Mouse (Mus musculus) thymus, adult 2 months (tissue): Measurements from ENCODE around the gene Slc25a31. TPM values are rescaled to one million over a fixed set of nuclear protein-coding genes. Genes with fewer than 3 reads are reported as not detected.

ENCODE experiments used
- DNase-seq: peaks from one replicate; pipeline ENCODE4 v3.0.0; 2021
- H3K27ac ChIP-seq: fragments of 200-500 bp; 2 replicates; pipeline ENCODE4 v1.5.1; 2012; ENCODE audit warnings: low read length, control low read depth; ENCODE audit not compliant: control insufficient read depth, insufficient read depth
- H3K27me3 ChIP-seq: fragments of 200-500 bp; 2 replicates; pipeline ENCODE4 v1.6.1; 2012; ENCODE audit warnings: mild to moderate bottlenecking, low read length, moderate library complexity, mixed read lengths; ENCODE audit not compliant: control insufficient read depth, insufficient read depth
- H3K36me3 ChIP-seq: fragments of 200-500 bp; 2 replicates; pipeline ENCODE4 v1.6.1; 2012; ENCODE audit warnings: mild to moderate bottlenecking, low read length, moderate library complexity; ENCODE audit not compliant: control insufficient read depth, insufficient read depth
- H3K4me1 ChIP-seq: fragments of 200-500 bp; replicated peaks from 2 replicates; pipeline ENCODE4 v1.6.1; 2012; ENCODE audit warnings: low read length; ENCODE audit not compliant: control insufficient read depth, insufficient read depth
- H3K4me3 ChIP-seq: fragments of 200-500 bp; 2 replicates; pipeline ENCODE4 v1.5.1; 2012; ENCODE audit warnings: mild to moderate bottlenecking, low read length, control low read depth, moderate library complexity; ENCODE audit not compliant: control insufficient read depth, insufficient read depth
- CTCF ChIP-seq: fragments of 200-500 bp; IDR thresholded peaks from 2 replicates; pipeline ENCODE4 v1.5.1; 2012; ENCODE audit warnings: mild to moderate bottlenecking, control low read depth, low read length, moderate library complexity, borderline replicate concordance; ENCODE audit not compliant: control insufficient read depth, poor library complexity, insufficient read depth; ENCODE audit errors: extremely low read depth
- POLR2A ChIP-seq: fragments of 200-500 bp; IDR thresholded peaks from 2 replicates; pipeline ENCODE4 v1.6.1; 2012; ENCODE audit warnings: mild to moderate bottlenecking, low read length, control low read depth, moderate library complexity; ENCODE audit not compliant: control insufficient read depth, poor library complexity, insufficient read depth; ENCODE audit errors: extremely low read depth
- WGBS: fragments of 180-500 bp; shearing (Covaris S2); methylation state at CpG from one replicate; pipeline ENCODE4 v1.1.7; 2018; 5-methylcytosine and 5-hydroxymethylcytosine counted together
- polyA plus RNA-seq: library from polyadenylated mRNA; depleted of rRNA; stranded (reverse); fragments of >200 nt; gene quantifications from 2 replicates; pipeline ENCODE4 v1.2.3, GENCODE M21; 2012

Gene Slc25a31
- polyA plus RNA-seq, 1 experiment = 0.16 TPM

DNA sequence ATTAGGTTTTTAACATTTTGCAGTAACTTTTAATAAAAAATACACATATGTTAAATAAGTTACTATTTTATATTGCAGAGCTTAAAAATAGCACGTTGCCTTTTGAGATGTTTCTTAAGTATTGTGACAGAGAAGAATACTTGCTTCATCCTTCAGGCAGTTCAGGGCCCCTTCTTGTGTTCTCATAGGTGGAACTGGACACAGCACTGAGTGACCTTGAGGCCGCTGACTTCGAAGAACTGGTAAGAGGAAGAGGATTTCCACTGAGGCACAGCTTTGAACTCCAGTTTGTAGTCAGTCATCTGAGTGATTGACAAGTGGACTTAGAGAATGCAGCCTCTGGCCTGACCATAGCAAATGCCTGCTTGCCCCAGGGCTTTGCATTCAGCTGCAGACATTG, 21.1 kb upstream of the Slc25a31 start:
- no peak for TF ChIP-seq CTCF
- no peak for DNase-seq

DNA sequence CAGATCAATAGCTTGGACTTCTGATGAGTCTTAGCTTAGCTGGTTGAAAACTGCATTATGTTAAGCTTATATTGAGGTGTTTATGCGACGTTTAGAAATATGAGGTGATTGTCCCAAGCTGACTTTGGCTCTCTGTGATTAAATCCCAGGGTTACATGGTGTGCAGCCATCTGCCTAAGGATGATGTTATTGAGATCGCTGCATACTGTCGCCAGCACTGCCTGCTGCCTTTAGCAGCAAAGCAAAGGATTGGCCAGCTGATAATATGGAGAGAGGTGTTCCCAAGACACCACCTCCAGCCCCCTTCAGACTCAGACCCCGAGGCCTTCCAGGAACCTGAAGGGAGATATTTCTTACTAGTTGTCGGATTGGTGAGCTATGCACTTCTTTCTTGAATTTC, 17.1 kb upstream of the Slc25a31 start:
- Histone ChIP-seq H3K4me3 (no peak overlapping the region), H3K4me1 (no peaks in the 10 kb centered on the region; the same call in none of the 2 replicates), H3K36me3 (no peaks in the 10 kb centered on the region), H3K27ac (no peak overlapping the region), H3K27me3 (no peaks in the 10 kb centered on the region)
- no peak for TF ChIP-seq POLR2A
- TF ChIP-seq CTCF = no peak
- DNase-seq = no peak
- WGBS = 97% methylated on average over 6 of the region's 6 CpGs

More for the DNA sequence above, 21.1 kb upstream of the Slc25a31 start:
- Histone ChIP-seq H3K4me3 (no peak overlapping the region), H3K36me3 (no peaks in the 10 kb centered on the region), H3K27ac (no peak overlapping the region), H3K4me1 (peaks cover 3% of the 10 kb centered on the region), H3K27me3 (no peaks in the 10 kb centered on the region)
- WGBS = 93% methylated on average over 3 of the region's 3 CpGs

DNA sequence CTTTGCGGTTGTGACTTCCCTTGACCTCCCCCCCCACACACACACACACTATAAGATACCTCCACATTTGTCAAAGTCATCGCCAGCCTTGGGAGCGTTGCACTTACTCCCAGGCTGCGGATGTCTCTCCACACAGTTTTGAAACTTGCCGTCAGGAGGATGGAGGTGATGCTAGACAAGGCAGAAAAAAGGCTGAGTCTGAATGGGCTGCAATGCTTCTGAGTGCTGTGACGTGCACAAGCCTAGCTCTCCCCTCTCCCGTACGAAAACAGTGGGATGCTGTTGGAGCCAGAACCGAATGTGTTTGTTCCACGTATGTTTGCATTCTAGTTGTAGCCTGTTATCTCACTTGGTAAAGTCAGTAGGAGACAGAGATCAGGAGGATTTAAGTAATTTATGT, 15.2 kb upstream of the Slc25a31 start:
- no peaks in the 10 kb centered on the region; the same call in 1 of the 2 replicates for H3K4me1 ChIP-seq
- TF ChIP-seq CTCF = no peak
- WGBS = 96% methylated on average over 10 of the region's 10 CpGs
- H3K4me3 ChIP-seq = no peak overlapping the region
- DNase-seq = no peak
- H3K36me3 ChIP-seq = no peaks in the 10 kb centered on the region
- H3K27me3 ChIP-seq = no peaks in the 10 kb centered on the region
- H3K27ac ChIP-seq = no peak overlapping the region

DNA sequence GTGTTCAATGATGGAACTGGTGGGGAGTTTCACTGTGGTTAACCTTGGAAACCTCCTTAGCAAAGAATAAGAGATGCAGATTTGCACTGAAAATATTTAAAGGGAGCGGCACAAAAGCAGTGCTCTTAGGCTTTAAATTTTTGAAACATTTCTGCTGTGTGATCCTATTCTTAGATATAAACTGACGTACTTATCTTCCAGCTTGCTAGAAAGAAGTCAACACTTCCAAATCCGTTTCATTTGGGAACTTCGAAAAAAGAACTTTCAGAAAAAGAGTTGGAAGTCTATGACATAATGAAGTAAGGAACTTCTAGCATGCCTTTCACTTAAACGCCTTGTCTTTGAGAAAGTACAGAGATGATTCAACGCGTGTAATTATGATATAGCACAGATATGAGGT, 14.7 kb upstream of the Slc25a31 start:
- no peak overlapping the region for H3K4me3 ChIP-seq
- no peak for TF ChIP-seq CTCF
- H3K27me3 ChIP-seq = no peaks in the 10 kb centered on the region
- no peak overlapping the region for H3K27ac ChIP-seq
- WGBS = 93% methylated on average over 7 of the region's 7 CpGs
- DNase-seq = no peak
- H3K4me1 ChIP-seq = no peaks in the 10 kb centered on the region; the same call in 1 of the 2 replicates
- no peaks in the 10 kb centered on the region for H3K36me3 ChIP-seq

DNA sequence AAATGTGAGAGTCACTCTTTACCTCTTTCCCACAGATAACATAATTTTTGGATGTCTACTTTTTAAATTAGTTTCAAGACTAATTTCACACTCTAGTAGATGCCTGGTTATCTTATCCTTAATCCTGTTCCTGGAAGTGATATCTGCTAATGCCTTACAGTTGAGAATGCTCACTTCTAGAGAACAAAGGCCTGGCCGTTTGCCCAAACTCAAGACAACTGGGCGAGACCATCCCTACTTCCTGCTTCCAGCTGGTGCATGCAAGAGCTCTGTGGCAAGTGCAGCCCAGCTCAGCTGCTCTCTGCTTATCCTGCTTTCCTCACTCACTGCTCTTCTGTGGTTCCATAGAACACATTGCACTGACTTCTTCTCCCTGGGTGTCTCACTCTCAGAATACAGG, 14.2 kb upstream of the Slc25a31 start:
- no peaks in the 10 kb centered on the region; the same call in 1 of the 2 replicates for H3K4me1 ChIP-seq
- no peaks in the 10 kb centered on the region for H3K27me3 ChIP-seq
- H3K4me3 ChIP-seq = no peak overlapping the region
- 13% methylated on average over 2 of the region's 2 CpGs for WGBS
- H3K27ac ChIP-seq = no peak overlapping the region
- TF ChIP-seq CTCF (no peak), POLR2A (no peak)
- no peak for DNase-seq
- no peaks in the 10 kb centered on the region for H3K36me3 ChIP-seq

DNA sequence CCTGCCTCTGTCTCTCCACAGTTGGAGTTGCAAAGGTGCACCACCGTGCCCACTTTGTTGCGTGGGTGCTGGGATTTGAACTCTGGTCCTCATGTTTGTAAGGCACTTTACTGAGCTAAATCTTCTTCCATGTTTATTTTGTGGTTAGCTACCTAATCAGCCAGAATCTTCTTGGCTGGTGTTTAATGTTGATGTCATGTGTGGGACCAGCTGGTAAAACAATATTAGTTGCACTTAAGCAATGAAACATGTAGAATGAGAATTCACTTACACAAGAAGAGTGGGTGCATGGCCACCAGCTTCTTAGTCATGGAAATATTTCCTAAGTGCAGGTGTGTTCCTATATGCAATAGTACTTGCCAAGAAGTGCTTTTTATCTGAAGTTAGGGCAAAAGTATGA, 13.5 kb upstream of the Slc25a31 start:
- no peak for DNase-seq
- no peaks in the 10 kb centered on the region for H3K27me3 ChIP-seq
- no peak for TF ChIP-seq POLR2A
- no peak overlapping the region for H3K4me3 ChIP-seq
- 97% methylated on average over 2 of the region's 2 CpGs for WGBS
- H3K27ac ChIP-seq = no peak overlapping the region
- no peaks in the 10 kb centered on the region; the same call in 1 of the 2 replicates for H3K4me1 ChIP-seq
- H3K36me3 ChIP-seq = no peaks in the 10 kb centered on the region

DNA sequence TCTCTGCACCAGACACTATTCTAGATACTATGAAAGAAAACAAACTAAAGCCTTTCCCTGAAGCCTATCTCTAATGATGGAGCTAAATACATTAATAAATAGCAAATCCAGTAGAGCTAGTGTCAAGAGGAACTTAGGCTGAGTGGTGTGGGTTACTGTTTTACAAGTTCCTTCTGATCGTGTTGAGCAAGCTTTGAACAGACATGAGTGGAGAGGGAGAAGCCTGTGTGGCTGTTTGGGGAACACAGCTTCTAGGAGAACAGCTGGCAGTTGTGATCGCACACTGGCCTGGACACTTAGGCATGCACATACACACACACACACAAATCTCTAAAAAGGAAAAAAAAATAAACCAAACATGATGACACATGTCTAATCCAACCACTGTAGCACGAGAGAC, 9.8 kb upstream of the Slc25a31 start:
- H3K36me3 ChIP-seq = no peaks in the 10 kb centered on the region
- no peak for TF ChIP-seq CTCF
- TF ChIP-seq POLR2A = no peak
- 73% methylated on average over 3 of the region's 3 CpGs for WGBS
- no peak overlapping the region for H3K27ac ChIP-seq
- H3K4me1 ChIP-seq = no peaks in the 10 kb centered on the region; the same call in 1 of the 2 replicates
- H3K4me3 ChIP-seq = no peak overlapping the region
- no peak for DNase-seq
- H3K27me3 ChIP-seq = no peaks in the 10 kb centered on the region

DNA sequence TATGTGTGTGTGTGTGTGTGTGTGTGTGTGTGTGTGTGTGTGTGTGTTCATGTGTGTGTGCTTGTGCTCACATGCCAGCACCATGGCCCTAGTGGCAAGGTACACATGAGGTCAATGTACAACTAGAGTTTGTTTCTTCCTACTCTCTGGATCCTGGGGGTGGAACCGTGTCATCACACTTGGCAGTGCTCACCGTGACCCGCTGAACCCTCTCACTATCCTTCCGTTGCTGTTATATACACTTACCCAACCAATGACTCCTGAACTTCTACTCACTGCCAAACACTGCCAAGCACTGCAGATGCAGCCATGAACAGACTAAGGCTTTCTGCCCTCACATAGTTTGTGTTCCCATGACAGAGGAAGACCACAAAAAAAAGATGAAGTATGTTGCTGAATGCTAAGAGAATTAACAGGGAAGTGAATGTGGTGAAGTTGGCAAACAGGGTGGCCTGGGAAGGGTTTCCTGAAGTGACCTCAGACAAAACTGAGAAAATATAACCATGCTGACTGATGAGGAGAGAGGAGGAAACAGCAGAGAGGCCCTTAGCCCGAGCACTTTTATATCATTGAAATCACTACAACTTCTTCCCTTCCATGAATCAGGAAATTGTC, 3.7 kb upstream of the Slc25a31 start:
- Histone ChIP-seq H3K4me3 (no peak overlapping the region), H3K27ac (no peak overlapping the region), H3K27me3 (no peaks in the 10 kb centered on the region), H3K4me1 (peaks cover 4% of the 10 kb centered on the region; the same call in 1 of the 2 replicates), H3K36me3 (no peaks in the 10 kb centered on the region)
- no peak for TF ChIP-seq POLR2A
- no peak for TF ChIP-seq CTCF
- 36% methylated on average over 5 of the region's 5 CpGs for WGBS
- DNase-seq = no peak
